Mouse (Mus musculus) testis, adult 2 months (tissue): ENCODE results near the gene Alox12b. TPM values are rescaled to one million over a fixed set of nuclear protein-coding genes. Genes with fewer than 3 reads are reported as not detected.

Experiments
- H3K27ac ChIP-seq: fragments of 200-500 bp; 2 replicates; pipeline ENCODE4 v1.5.1; 2012; ENCODE audit warnings: low read depth, low read length; ENCODE audit not compliant: control insufficient read depth, insufficient read depth
- H3K27me3 ChIP-seq: fragments of 200-500 bp; 2 replicates; pipeline ENCODE4 v1.6.1; 2012; ENCODE audit warnings: mild to moderate bottlenecking, low read length, moderate library complexity; ENCODE audit not compliant: control insufficient read depth, insufficient read depth
- H3K36me3 ChIP-seq: fragments of 200-500 bp; 2 replicates; pipeline ENCODE4 v1.6.1; 2012; ENCODE audit warnings: mild to moderate bottlenecking, low read length; ENCODE audit not compliant: control insufficient read depth, insufficient read depth
- H3K4me1 ChIP-seq: fragments of 200-500 bp; 2 replicates; pipeline ENCODE4 v1.6.1; 2012; ENCODE audit warnings: low read length; ENCODE audit not compliant: control insufficient read depth, insufficient read depth
- H3K4me3 ChIP-seq: fragments of 200-500 bp; 2 replicates; pipeline ENCODE4 v1.5.1; 2012; ENCODE audit warnings: low read depth, mild to moderate bottlenecking, low read length, moderate library complexity, mixed read lengths; ENCODE audit not compliant: control insufficient read depth
- CTCF ChIP-seq: fragments of 200-500 bp; IDR thresholded peaks from 2 replicates; pipeline ENCODE4 v1.5.1; 2012; ENCODE audit warnings: low read depth, mild to moderate bottlenecking, inconsistent platforms, low read length, moderate library complexity; ENCODE audit not compliant: control insufficient read depth, insufficient read depth, insufficient replicate concordance
- POLR2A ChIP-seq: fragments of 200-500 bp; IDR thresholded peaks from 2 replicates; pipeline ENCODE4 v1.6.1; 2012; ENCODE audit warnings: low read depth, mild to moderate bottlenecking, inconsistent platforms, low read length, moderate library complexity; ENCODE audit not compliant: control insufficient read depth
- polyA plus RNA-seq: library from polyadenylated mRNA; depleted of rRNA; stranded (reverse); fragments of >200 nt; gene quantifications from 2 replicates; pipeline ENCODE4 v1.2.3, GENCODE M21; 2012

The Alox12b gene
- polyA plus RNA-seq, 1 experiment = 0.49 TPM

DNA sequence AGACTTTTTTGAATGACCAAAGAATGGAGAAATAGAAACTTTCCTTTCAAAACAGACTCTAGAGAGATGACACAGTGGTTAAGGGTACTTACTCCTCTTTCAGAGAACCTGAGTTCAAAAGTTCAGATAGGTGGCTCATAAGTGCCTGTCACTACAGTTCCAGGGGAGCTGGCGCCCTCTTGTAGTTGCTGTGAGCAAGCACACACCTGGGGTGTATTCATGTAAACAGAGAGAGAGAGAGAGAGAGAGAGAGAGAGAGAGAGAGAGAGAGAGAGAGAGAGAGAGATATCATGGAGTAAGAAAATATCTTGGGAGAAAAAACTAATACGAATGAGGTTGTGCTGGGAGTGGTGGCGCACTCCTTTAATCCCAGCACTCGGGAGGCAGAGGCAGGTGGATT lies 23.3 kb downstream of the Alox12b start:
- H3K27me3 ChIP-seq = no peaks in the 10 kb centered on the region
- no peak overlapping the region for H3K27ac ChIP-seq
- TF ChIP-seq POLR2A (no peak), CTCF (no peak)
- peaks cover 9% of the 10 kb centered on the region for H3K4me1 ChIP-seq
- H3K36me3 ChIP-seq = no peaks in the 10 kb centered on the region
- no peak overlapping the region for H3K4me3 ChIP-seq

DNA sequence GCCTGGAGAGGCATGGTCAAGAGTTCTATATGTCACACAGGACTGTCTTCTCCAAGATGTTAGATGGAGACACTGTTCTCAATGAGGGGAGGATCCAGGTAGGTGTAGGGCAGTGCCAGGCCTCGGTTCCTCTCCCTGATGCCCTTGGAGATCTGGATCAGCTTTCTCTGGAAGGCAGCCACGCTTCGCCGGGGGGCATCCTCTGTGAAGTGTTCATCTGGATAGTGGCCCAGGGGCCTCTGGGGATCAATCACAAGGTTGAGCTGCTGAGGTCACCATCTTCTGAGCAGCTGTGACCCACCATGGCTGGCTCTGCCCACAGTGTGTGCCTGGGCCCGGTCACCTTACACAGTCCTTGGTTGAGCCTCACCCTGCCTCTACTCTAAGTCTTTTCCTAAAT lies 28.2 kb downstream of the Alox12b start:
- Histone ChIP-seq H3K4me3 (no peak overlapping the region), H3K27ac (no peak overlapping the region), H3K4me1 (peaks cover 9% of the 10 kb centered on the region), H3K27me3 (no peaks in the 10 kb centered on the region), H3K36me3 (no peaks in the 10 kb centered on the region)
- no peak for TF ChIP-seq CTCF
- TF ChIP-seq POLR2A = no peak

GRCm38 (mm10) chr11:69185936-69186335 lies 29.1 kb downstream of the Alox12b start:
- TF ChIP-seq CTCF (no peak), POLR2A (no peak)

GRCm38 (mm10) chr11:69192840-69193239 lies 36.1 kb downstream of the Alox12b start:
- Histone ChIP-seq H3K27ac (no peak overlapping the region), H3K4me1 (peaks cover 5% of the 10 kb centered on the region), H3K27me3 (no peaks in the 10 kb centered on the region), H3K4me3 (no peak overlapping the region), H3K36me3 (no peaks in the 10 kb centered on the region)
- TF ChIP-seq CTCF (peak; percentile 7; the same call in 1 of the 2 replicates), POLR2A (no peak)

More at GRCm38 (mm10) chr11:69185936-69186335, 29.1 kb downstream of the Alox12b start:
- peaks cover 9% of the 10 kb centered on the region for H3K4me1 ChIP-seq
- no peaks in the 10 kb centered on the region for H3K27me3 ChIP-seq
- H3K27ac ChIP-seq = no peak overlapping the region
- no peaks in the 10 kb centered on the region for H3K36me3 ChIP-seq
- no peak overlapping the region for H3K4me3 ChIP-seq

DNA sequence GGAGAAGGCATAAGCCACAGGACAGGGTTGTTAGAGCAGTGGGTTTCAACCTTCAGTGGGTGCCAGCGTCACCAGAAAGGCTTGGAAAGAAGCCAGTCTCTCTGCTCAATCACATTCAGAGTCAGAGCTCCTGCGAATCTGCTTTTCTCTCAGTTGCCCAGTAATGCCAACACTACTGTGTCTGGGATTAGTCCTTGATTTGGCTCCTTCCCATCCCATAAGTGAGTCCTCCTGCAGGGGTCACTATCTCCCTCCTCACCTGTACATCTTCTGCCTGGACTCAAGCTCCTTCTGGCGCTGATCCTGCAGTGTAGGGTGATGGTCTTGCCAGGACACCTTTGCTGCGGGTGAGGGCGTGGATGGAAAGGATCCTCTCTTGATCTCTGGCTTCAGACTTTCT lies 40.0 kb downstream of the Alox12b start:
- Histone ChIP-seq H3K36me3 (no peaks in the 10 kb centered on the region), H3K4me1 (peaks cover 5% of the 10 kb centered on the region), H3K27me3 (no peaks in the 10 kb centered on the region), H3K27ac (no peak overlapping the region), H3K4me3 (no peak overlapping the region)
- TF ChIP-seq POLR2A = no peak
- TF ChIP-seq CTCF = no peak

DNA sequence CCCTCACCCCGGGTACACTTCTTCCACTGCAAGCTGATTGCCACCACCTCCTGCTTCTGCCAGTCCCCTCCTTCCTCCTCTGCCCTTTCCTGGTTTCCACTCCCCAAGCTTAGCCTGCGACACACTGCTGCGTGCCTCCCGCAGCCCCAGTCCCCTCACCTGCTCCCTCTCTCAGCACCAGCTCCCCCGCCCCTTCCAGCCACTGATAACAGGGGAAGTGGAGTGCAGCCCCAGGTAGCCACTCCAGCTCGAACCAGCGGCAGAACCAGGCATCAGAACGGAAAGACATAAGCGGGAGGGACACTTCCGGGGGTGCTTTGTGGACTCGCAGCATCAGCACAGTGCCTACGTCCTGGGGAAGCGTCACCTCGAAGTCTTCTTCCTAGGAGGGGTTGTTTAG lies 40.4 kb downstream of the Alox12b start:
- TF ChIP-seq POLR2A (no peak), CTCF (no peak)
- Histone ChIP-seq H3K36me3 (no peaks in the 10 kb centered on the region), H3K4me3 (peak overlapping the region; percentile 37), H3K4me1 (peaks cover 5% of the 10 kb centered on the region), H3K27ac (no peak overlapping the region), H3K27me3 (no peaks in the 10 kb centered on the region)

DNA sequence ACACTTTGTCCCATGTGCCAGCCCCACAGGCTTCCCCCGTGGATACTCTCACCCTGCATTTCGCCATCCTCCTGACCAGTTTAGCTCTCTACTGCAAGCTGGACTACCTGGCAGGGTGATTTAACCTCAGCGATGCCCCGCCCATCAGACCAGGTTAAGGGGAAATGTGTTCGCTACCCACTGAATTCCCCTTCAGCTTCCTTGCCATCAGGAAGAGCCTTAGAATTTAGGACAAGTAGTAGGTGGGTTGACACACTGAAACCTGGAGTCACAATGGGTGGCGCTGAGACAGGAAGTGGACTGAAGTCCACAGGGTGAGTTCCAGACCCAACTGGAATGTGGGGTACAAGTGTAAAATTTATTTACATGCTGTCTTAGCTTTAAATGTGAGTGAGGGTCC lies 41.0 kb downstream of the Alox12b start, which contains the start of gene Alox8:
Gene Alox8, minus strand, starts transcription at position 101 of the 400 bp plus-strand sequence.
- no peaks in the 10 kb centered on the region for H3K36me3 ChIP-seq
- peaks cover 5% of the 10 kb centered on the region for H3K4me1 ChIP-seq
- H3K4me3 ChIP-seq = peak within 1 kb of the TSS; percentile 37
- no peak within 1 kb of the TSS for H3K27ac ChIP-seq
- H3K27me3 ChIP-seq = no peaks in the 10 kb centered on the region
- TF ChIP-seq CTCF (no peak), POLR2A (no peak)

DNA sequence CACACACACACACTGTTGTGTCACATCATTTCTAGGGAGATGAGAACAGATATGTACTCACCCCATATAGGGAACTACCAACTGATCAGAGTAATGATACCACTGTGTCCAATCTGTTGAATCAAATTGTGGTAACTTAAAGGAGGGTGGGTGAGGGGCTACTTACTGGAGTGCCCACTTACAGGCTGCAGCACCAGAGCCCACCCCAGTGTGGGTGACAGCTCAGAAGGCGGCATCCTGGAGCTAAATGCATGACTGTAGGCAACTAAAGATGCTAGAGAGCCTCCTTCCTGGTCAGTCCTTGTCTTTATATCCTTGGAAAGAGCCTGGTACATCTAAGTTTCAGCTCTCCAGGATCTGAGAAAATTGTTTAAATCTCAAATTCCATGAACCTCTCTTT lies 42.5 kb downstream of the Alox12b start:
- Histone ChIP-seq H3K27ac (no peak overlapping the region), H3K36me3 (no peaks in the 10 kb centered on the region), H3K27me3 (no peaks in the 10 kb centered on the region), H3K4me1 (peaks cover 5% of the 10 kb centered on the region), H3K4me3 (no peak overlapping the region)
- TF ChIP-seq POLR2A (no peak), CTCF (no peak)
